Mouse (Mus musculus) G1E-ER4 (cell line): Measurements from ENCODE around the gene Cd3g. TPM values are rescaled to one million over a fixed set of nuclear protein-coding genes. Genes with fewer than 3 reads are reported as not detected.

Experiments
- GATA1 ChIP-seq: IDR thresholded peaks from one replicate; pipeline ENCODE4 v1.8.0; 2012; ENCODE audit warnings: low read length, inconsistent platforms
- polyA plus RNA-seq: library from polyadenylated mRNA; stranded (reverse); fragments of >175 nt; gene quantifications from 2 replicates; pipeline ENCODE4 v1.2.3, GENCODE M21; 2012

Gene Cd3g
- polyA plus RNA-seq = 0.05 and 0.15 TPM in 2 replicates

DNA sequence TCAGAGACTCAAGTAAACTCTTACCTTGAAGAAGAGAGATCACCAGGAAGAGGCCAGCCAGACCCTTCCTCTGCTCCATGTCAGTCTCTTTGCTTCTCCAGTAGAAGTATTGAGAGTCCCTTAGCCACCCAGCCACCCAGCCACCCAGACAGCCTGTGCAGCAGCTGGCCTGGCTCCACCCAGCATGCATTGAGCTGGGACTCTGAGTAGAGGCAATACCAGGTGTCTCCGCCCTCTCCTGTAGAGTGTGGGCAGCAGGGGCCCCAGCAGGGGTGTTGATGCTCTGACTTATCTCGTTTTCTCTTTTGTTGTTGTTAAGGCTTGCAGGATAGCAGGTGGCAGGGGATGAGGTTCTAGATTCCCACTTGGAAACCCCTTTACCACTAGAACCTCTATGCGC, at the start of gene Cd3g:
Cd3g (minus strand) TSS at position 190 of the 400 bp plus-strand sequence.
- TF ChIP-seq GATA1 = no peak

DNA sequence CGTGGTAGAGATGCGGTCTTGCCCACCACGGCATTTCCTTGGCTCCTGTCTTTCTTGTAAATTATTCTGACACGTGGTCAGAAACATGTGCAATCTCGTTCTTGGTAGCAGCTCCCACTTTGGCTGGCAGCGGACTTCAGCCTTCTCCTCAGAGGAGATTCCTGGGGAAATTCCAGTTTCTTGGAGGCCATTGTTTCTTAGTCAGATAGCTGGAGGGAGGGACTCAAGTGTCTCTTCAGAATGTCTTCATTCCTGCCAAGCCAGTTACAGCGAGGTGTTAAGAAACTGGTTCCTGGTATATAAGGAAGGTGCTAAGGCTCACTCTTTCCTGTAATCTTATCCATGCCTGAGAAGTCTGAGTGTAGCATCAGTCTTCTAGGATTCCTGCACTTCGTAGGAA, 47.1 kb upstream of the Cd3g start:
- TF ChIP-seq GATA1 = no peak

DNA sequence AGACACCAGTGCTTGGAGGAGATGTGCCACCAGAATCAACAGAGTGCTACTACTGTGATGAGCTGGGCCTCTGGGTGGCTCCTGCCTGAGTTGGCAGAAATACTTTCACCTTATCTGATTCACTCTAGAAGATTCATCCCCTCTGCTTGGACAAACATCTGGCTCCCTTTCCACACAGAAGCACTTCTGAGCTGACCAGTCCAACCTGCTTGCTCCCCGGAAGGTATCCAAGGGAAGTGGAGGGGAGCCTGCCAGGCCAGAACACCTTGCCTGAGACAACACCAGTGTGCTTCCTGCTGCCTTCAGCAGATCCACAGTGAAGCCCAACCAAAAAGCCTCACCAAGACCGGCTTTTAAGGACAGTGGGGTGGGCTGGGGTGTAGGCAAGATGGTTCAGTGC, 44.0 kb upstream of the Cd3g start:
- no peak for TF ChIP-seq GATA1

DNA sequence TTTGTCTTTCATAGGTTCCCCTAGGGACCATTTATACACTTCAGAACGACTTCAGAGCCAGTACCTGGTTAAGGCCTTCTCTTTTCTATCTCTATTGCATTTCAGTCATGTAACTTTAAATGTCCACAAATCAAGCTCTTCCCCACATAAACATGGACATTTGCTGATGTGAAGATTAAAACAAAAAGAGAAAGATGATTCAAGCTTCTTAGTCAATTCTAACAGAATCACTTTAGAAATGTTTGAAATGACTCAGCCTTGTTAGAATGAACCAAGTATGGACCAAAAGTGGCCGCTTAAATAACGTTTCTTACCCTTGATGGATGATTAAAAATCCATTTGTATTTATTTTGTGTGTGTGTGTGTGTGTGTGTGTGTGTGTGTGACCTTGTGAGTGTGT, 43.4 kb upstream of the Cd3g start:
- no peak for TF ChIP-seq GATA1

DNA sequence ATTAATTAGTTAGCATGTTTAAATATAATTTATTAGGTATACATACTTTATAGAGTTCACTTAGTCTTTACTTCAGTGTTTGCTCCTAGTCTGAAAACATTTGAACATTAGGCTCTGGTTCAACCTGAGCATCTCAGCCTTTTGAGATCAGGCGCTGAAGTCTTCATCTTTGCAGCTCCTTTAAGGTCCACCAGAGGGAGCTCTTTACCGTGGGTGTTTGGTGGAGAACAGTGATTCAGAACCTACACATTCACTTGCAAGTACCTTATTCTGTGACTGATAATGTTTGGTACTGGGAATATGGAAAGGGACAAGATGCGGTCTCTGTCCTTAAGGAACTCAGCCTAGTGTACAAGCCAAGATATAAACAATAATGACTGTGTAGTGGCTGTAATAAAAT, 42.6 kb upstream of the Cd3g start:
- no peak for TF ChIP-seq GATA1

DNA sequence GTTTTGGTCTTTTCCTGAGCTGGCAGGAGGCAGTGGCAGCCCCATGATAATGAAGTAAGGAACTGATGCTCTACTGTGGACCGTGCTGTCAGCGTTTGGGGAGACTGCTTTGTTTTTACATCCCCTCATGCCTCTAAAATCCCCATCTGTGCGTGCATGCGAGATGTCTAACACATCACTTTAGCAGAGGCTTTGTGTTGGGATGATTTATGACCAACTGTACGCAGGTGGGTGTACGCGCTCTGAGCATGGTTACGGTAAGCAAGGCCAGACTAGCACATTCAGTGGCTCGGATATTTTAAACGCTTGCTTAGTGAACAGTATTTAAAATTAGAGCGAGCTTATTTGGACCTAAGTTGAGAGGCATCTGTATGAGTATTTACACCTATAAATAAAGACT, 37.8 kb upstream of the Cd3g start:
- no peak for TF ChIP-seq GATA1

DNA sequence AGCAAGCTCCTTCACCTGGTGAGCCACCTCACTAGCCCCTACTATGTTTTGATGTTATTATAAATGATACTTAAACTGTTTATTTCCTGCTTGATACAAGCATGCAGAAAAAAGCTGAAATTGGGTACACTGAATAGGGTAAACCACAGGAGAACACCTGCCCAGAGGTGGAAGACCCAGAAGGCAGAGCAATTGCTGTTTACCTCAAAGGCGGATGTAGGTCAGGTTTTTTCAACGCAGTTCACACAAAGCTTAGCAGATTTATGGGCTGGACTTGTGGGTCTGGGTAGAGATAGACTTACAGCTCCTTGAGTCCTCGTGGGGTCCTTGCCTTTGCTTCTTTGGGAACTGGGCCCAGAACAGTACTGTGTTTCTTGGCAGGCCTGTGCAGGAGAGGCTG, 35.6 kb upstream of the Cd3g start:
- no peak for TF ChIP-seq GATA1

DNA sequence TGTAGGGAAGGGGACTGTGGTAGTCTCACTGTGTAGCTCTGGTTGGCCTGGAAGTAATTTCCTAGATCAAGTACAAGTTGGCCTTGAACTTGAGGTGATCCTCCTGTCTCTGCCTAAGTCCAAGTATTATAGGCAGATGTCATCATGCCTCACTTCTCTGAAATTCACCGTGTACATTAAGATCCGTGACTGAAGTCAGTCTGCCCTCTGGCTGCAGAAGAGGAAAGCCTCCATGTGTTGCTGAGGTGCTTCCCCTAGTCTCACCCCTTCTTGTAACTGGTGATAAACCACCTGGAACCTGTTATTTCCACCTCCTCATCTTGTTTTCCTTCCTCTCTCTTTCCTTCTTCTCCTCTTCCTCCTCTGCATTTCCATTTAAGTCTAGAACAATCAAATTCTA, 34.6 kb upstream of the Cd3g start:
- TF ChIP-seq GATA1 = no peak

DNA sequence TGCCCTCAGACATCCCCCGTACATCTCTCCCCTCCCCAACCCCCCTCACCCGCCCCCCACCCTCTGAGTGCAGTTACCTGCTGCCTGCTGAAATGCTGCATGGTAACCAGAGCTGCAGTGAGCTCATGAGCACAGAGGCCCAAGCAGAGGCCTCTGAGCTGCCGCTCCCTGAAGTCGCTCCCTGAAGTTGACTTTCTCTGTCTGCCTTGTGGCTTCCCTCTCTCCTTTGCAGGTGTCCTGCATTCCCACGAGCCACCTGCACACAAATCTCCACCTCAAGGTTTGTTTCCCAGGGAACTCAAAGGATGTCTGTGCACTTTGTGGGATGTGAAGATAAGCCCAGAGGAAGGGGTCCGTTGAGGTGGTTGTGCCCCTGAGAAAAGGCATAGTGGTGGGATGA, 31.1 kb upstream of the Cd3g start:
- no peak for TF ChIP-seq GATA1

DNA sequence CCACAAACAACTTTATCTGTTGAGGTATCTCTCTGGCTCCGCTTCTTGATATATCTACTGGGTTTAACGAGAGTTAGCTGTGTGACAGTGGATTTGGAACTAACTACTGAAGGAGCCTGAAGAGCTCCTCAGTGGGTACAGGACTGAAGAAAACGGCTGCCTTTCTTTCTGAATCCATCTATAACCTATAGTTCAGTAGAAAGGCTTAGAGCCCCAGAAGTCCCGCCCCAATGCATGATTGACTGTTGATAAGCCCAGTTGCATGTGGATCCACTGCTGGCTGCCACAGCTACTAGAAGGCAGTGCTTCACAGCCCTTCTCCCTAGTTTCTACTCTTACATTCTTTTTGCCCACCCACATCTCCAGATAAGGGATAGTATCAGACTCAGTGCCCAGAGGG, 30.2 kb upstream of the Cd3g start:
- TF ChIP-seq GATA1 = no peak

DNA sequence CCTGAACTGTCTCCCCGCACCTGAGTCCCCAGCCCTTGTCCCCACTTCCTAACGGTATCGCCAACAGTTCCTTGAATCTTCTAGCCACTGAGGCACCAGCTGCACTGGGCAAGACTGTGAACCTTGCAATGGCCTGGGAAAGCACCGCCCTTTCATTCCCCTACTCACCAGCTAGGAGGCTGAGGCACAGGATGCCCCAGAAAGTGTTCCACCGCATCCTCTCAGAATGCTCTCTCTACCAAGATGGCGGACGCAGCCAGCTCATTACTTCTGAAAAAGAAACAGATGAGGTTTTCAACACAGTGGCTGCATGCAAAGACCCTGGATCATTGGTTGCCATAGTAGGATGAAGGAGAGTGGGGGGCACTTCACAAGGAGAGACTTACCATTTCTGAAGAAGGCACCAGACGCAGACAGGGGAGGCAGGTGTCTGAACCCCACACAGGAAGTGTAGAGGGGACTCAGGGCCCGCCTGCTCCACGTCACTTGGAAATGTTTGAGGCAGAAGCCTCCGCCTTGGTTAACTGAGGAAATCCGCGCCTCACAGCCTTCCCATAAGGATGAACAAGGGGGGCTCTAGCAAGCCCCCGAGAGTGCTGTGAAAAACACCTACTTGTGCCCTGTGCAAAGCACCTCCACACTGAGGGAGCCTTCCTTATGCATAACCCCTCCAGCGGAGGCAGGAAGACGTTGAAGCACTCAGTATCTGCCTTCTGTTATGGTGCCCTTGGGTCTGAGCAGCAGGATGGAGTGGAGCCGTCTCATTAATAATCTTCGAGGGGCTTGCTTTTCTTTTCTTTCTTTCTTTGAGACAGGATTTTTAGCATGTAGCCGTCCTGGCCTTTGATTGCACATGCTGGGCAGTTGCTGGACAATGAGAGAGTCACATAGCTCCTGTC, 29.2 kb upstream of the Cd3g start, which contains the start of gene Cd3e:
Cd3e (minus strand) TSS at position 448 of the 899 bp plus-strand sequence.
- no peak for TF ChIP-seq GATA1

DNA sequence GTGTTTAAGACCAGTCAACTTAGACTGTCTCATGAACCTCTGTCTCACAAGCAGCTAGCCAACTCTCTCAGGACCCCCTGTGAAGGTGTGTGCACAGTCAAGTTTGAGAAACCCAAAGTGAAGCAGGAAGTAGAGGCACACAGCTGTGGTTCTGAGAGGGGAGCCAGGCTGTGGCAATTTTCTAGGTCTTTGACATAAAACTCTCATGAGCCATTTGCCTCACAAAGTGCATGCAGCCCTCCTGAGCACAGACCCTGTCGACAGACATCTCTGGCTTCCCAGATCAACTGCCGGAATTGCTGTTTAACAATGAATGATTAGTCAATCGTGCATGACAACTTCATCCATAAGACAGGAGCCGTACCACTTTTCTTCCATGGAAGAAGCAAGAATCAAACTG, 28.1 kb upstream of the Cd3g start:
- TF ChIP-seq GATA1 = no peak

DNA sequence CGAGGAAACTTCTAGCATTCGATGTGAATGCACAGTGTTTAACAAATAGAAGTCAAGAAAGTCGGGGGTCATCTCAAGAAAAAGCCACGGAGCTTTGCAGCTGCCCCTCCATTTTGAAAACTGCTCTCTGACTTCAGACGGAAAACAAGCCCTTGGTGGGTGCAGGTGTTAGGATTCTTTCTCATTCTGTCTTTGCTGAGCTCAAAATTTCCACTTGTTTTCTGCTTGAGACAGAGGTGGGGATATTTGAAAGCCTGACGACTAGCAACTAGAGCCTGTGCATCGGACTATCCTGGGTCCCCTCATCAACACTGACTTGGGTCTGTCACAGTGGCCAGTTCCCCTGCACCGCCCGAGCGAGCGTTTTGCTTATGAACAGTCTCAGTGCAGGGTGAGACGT, 27.2 kb upstream of the Cd3g start:
- no peak for TF ChIP-seq GATA1

DNA sequence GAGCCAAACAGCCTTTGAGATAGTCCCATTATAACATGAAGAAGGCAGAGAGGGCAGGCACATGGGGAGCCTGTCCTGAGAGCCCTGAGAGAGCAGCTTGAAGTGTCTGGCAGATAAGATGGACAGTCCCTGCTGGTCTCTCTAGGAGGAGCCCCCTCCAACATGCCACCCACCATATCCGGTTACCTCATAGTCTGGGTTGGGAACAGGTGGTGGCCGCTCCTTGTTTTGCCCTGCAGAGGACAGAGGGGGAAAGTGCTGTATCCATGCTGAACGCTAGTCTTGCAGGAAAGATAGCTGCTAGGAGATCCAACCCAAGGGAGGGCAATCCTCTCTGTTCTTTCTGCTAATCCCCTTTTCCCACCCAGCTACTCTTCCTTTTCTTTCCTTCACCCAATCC, 20.0 kb upstream of the Cd3g start:
- TF ChIP-seq GATA1 = no peak

DNA sequence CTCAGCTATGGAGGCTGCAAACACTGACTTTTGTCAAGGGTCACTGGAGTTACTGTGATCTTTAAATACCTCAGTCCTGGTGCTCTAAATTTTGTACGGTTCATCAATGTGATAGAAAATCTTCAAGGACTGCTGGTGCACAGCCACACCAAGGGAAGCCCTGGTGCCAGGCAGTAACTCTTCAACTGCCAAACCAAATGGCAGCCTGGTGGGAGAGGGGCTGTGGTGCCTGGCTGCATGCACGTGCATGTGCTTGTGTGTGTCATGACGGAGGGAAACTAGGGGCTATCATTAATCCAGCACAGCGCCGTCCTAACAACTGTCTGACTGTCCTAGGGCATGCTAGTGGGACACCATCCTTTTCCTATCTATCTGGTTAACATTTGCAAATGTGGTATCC, 19.5 kb upstream of the Cd3g start:
- TF ChIP-seq GATA1 = no peak

DNA sequence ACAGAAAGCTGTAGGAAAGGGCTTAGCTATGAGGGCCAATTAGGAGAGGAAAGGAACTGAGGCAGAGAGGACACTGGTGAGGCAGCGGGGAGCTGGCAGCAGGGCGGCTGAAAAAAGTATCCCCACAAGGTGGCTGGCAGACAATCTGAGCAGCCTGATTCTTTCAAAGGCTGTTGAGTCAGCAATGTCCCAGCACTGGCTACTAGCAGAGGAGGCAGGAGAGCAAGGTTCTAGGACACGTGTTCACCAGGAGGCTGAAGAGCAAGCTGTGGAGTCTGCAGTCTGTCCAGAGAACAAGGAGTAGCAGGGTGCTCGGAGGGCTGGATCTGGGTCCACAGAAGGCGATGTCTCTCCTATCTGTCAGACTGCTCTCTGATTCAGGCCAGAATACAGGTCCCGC, 18.9 kb upstream of the Cd3g start:
- TF ChIP-seq GATA1 = no peak

DNA sequence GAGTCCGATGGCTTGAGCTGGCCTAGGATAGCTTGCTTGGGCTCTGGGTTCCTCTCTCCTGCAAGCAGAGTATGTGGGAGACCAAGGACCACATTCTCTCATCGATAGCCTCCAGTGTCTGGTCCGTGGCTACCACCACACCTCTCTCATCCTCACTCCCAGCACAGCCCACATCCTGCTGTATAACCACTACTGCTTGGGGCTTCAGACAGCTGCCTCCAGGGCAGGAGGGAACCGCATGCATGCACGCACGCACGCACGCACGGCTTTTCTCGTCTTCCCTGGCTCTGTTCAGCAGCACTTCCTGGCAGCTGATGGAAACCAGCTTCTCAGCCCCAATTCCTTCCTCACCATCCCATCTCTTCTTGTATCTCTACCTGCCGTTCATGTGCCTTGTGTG, 17.9 kb upstream of the Cd3g start:
- TF ChIP-seq GATA1 = no peak
